Mouse (Mus musculus): ENCODE results near the gene Gm16253.

Gene Gm16253

DNA sequence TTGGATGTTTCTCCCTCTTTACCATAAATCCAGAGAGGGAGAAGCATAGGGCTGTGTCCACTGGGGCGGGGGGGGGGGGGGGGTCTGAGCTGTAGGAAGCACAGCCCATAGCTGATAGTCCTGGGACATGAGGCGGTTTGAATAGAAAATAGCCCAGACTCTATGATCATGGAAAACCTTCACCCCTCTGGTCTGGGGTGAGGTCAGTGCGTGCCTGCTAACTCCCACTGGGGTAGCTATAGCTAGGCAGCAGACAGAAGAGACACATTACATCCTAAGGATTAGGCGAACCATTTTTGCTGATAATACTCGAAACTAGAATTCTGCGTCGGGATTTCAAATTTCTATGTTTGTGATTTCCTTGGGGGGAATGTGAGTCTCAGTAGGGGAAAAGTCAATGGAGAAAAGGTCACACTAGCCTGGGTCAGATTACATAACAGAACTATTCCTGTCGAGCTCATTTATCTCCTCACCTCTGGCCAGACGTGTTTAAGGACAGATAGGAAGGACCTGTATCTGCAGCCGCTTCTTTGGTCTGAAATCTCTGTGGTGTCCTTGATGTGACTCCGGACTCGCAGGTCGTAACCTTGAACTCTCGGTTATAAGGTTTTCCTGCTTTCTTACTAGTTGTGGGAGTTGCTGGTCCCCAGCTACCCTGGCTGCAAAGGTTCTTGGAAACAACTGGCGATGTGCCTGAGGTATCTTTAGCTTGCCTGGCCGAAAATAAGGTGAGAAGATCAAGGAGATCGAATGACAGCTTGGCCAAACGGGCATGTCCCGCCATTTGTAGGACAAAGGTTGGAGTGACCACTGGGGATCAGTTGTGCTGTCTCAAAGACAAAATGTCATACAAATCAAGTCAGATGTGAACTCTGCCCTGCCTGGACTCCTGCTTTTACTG is 2.9 kb upstream of the Gm16253 start:
- DNase-seq, result no peak

DNA sequence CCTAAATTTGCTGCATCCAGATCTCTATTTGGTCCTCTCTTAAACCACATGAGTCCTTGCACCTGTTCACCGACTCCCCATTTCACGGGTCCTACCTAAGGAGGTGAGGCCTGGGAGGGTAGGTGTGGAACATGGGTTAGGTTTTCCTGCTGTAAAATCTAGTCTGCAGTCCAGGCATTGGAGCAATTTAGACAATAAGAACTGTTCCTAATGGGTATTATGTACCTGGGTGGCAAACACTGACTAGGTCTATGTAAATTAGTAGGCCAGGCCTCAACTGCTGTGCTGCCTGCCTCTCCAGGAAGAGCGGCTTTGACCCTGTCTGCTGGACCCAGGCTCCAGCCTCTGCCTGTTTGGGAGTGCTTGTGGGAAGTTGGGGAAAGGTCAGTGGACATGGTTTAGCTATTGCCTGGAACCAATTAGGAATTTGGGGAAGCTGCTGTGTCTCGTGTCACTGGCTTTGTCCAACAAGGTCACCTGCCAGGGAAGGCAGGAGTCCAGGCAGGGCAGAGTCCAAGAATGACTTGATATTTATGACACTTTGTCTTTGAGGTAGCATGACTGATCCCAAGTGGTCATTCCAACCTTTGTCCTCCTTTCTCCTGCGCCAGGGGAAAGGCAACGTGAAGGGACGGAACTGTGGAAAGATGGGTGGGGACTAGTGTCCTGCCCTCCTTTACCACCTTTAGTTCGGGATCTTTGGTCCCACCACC is 1.4 kb upstream of the Gm16253 start:
- no peak for DNase-seq

DNA sequence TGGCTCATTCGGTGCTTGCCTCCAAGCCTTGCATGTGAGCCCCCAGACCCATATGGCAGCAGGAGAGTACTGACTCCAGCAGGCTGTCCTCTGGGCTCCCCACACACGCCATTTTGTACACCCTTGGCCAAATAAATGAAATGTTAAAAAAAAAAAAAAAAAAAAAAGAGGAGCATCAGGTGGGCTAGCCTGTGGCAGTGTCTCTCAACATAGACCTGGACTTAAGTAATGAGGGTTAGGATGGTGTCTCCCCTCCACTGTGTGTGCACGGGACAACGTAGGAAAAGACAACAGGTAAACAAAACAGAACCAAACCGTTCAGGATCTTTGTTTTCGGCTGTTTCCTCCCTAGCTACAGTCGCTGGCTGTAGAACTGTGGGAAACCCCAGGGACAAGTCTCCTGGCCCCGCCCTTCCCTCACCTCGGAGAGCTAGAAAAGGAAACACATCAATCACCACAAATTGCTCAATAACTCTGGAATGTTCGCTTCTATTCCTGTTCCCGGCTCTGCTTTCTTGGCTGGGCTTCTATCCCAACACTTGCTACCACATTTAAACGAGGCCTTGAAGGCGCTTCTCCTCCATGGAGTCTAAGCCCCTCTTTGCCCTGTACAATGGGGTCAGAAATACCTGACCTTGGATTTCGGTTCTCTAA is 652 bp upstream of the Gm16253 start:
- DNase-seq, result no peak

DNA sequence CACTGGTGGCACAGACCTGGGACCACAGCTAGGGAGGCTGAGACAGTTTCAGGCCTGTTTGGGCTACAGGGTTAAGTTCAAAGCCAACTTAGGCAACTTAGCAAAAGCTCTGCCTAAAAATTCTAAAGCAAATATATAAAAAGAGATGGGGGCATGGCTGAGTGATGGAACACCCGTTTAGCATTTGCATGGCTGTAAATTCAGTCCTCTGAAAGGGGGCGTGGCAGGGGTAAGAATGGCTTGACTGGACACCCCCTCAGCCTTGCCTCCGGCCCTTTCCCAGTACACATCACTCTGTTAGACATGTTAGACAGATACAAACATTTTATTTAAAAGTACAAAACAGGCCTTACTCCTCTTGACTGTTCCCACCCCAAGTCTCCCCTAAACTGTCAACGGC is 782 bp downstream of the Gm16253 start:
- DNase-seq, result no peak

DNA sequence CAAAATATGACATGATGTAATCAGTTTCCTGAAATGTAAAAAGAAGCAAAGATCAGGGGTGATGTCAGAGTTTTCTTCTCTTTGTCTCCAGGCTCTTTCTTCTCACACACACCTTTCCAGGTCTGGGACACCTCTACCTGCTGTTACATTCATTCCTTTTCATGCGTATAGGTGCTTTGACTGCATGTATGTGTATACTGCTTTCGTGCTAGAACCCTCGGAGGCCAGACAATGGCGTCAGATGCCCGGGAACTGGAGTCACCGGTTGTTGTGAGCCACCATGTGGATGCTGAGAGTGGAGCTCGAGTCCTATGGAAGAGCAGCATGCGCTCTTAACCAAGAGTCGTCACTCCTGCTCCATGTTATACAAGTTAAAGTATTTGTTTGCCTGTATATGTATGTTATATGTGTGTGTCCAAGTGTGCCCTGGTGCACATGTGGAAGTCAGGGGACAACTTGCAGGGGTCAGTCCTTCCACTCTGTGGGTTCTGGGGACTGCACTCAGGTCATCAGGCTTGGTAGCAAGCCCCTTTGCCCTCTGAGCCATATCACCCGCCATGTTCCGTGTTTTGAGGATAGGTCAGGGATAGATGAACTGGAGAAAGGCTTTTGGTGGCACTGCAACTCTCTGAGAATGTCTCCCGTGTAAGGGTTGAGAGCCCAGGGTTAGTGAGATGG is 1.9 kb downstream of the Gm16253 start:
- DNase-seq, result peak in 1 of 2 experiments; percentile 0

DNA sequence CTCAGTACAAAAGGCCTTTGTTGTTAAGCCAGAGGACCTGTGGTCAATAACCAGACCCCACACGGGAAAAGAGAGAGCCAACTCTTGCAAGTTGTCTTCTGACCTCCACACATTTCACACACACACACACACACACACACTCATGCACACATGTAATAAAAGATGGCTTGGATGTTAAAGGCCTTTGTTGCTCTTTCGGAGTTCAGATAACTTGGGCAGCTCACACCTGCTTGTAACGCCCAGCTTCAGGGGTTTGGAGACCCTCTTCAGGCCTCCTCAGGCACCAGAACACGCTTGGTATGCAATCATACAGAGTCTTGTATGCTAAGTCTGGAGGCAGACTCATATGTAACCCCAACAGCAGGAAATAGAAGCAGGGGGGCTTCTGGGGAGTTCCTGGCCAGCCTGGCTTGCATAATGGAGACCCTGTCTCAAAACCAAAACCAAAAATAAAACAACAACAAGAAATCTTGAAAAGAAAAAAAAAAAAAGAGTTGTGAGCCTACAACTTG is 2.5 kb downstream of the Gm16253 start:
- no peak for DNase-seq

DNA sequence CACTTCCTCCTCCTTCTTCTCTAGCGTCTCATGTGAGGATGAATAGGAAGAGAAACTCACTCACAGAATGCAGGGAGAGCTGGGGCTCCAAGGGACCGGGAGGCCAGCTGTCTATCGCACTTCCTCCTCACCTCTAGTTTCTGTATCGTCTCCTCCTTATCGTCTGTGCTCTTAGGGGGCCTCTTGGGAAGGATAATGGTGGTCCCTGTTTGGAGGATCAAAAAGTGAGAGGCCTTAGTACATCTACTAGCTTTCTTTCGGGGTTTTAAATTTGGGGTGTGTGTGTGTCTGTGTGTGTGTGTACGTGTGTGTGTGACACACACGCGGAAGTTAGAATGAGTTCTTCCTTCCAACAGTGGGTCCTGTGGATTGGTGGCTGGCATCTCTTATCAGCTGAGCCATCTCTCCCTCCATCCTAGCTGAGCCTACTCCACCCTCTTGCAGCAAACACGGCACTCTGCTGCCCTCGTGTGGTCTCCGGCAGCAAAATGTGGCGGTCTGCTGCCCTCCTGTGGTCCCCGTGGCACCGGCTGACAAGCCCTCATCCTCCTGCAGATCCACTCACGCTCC is 3.2 kb downstream of the Gm16253 start:
- peak; percentile 93 for DNase-seq

DNA sequence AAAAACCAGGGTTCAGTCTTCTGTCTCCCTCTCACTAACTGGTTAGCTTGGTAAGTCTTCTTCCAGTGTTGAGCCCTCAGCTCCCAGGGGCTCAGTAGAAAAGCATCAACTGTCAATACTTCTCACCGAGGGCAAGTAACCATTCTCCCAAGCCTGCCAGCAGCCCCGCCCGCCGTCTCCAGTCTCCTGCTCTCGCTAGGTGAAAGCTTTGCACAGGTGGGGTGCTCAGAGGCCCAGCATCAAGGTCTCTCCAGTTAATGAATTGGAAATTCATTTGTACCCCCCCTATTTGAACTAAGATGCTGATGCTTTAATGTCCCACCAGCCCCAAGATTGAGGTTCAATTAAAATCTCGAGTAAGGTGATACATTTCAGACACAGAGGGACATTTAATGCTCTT is 4.4 kb downstream of the Gm16253 start:
- DNase-seq, result no peak

DNA sequence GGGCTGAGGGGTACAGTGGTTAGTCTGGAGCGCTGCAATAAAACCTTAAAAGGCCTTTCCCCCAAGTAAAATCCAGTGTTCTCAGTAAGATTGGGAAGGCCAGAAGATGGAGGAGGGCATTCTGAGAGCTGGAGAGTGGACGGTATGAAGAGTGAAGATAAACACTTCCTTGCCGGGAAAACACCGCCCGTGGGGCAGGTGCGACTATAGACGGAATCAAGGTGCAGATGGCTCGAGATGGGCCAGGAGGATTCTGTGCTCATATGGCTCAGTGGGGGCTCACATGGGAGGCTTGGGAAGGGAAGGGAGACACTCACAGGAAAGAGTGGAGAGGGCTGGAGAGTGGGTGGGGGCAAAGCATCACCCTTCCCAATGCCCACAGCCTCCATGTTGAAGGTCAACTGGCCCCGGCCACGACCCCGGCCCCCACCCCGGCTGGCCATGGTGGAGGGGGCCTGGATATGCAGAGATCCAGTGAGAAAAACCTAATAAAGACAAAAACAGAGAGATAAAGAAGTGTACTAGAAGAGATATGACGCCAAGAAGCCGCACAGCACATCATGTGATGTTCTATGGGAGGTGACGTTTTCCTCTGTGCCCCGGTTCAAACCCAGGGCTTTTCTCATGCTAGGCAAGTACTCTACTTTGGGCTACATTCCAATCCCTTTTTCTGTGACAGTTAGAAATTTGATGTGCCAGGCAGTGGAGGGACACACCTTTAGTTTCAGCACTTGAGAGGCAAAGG is 5.2 kb downstream of the Gm16253 start:
- no peak for DNase-seq

DNA sequence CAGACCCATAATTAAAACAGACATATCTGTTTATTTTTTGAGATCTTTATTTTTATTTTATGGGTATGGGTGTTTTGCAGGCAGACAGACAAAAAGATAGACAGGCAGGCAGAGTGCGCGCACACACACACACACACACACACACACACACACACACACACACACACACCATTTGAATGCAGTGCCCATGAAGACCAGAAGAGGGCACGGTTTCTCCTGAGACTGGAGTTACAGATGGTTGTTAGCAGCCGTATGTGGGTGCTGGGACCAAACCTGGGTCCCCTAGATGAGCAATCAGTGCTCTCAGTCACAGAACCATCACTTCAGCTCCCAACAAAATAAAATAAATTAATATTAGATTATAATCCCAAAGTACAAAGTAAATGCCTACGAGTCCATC is 6.6 kb downstream of the Gm16253 start:
- no peak for DNase-seq

DNA sequence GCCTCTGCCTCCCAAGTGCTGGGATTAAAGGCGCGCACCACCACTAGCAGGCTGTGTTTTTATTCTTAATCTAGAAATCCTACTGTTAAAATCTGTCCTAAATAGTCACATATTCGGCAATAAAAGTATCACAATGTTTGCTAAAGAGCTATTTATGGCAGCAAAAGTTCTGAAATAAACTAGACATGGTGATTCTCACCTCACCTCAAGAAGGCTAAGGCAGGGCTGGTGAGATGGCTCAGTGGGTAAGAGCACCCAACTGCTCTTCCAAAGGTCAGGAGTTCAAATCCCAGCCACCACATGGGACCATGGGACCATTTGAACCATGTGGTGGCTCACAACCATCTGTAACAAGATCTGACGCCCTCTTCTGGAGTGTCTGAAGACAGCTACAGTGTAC is 13.9 kb downstream of the Gm16253 start:
- DNase-seq, result no peak

DNA sequence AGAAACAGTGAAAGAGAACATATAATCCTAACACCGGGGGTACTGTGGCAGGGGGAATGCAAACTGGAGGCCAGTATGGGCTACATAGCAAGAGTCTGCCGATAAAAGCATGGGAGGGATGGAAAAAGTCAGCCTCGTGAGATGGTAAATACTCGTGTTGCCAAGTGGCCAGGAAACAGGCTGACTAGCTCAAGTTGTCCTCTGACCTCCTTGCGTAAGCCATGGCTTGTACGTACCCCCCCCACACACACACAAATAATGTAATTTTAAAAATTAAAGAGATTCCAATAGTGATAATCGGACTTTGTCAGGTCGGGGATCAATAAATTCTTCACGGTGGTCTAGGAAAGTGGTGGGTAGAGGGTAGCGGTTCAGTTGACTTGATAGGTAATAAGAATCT is 16.6 kb downstream of the Gm16253 start:
- no peak for DNase-seq

DNA sequence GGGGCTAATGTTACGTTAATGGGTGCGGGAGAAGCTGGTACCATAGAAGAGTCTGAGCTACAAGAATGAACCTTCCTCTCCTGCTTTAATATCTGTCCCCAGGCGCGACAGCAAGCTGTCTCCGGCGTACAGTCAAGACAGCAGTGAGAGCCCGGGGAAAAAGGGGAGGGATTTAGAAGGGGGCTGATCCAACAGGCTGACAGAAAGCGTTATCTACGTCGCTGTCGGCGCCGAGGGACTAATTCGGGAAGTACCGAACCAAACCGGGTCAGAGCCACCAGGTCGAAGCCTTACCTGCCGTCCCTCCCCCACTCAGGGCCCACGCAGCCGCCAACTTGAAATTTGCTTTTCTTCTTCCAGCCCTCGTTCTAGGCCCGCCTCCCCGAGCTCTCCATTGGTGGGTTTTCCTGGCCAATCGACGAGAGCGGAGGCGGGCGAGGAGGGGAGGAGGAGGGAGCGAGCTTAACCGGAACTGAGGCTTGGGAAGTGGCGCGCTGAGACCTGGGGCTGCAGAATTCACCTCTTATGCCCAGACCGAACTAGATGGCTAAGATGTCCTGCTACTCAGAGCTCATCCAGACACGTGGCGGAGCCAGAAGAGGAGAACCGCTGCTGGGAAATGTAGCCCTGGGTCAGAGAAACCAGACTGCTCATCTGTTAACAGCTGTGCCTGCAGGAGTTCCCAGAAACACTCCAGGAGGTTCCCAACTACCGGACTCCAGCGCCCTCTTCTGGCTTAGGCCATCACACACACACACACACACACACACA is 17.2 kb downstream of the Gm16253 start, which contains the start of gene Polr3gl:
TSS of gene Polr3gl (minus strand) at position 392 of the 771 bp plus-strand sequence.
- peak; percentile 91 to 94 for DNase-seq

DNA sequence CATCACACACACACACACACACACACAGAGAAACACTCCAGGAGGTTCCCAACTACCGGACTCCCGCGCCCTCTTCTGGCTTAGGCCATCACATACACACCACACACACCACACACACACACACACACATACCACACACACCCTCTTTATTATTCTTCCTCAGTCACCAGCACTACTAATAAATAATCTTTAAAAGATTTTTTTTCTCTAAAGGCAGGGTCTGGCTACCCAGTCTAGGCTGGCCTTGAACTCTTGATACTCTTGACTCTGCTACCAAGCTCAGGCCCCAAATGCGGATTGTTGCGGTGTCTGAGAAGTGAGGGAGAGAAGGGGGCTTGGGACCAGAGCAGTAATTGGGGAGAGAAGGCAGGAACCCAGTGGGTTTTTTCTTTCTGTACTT is 18.1 kb downstream of the Gm16253 start:
- DNase-seq, result no peak

DNA sequence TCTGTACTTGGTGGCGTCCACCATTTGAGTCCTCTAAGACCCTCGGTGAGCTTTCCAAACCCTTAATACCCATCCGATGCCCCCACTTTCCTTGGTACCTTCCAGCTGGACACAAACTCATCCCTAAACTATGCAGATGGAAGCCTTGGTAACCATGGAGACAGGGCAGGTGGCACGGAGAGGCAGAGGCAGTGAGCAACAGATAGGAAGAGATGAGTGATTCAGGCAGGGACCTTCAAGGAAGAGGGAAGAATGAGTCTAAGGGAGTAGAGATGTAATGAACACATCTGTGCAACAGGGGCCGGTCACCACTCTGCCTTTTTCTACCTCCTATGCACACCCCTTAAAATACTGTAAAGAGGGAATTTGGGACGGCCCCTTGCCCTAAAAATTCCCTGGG is 18.9 kb downstream of the Gm16253 start:
- no peak for DNase-seq

DNA sequence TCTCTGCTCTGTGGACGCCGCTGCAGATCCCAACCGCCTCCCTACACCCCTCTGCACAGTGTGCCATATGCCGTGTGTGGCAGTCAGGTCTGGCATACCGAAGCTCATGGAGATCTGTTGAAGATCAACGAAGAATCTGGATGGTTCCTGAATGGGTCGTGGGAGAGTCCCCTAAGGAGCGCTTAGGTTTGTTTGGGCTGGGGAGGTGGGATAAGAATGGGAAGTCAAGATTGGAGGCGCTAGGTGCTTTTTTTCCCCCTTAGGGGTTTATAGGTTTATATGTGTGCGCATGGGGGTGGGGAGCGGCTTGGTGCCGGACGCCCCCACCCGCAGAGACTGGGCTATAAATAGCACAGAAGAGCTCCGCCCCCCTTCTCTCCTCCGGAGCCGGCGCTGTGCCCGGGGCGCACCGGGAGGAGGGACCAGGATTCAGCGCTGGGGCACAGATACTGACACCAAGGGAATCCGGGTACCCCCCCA is 19.5 kb downstream of the Gm16253 start, which contains the start of gene Ankrd34a:
TSS of gene Ankrd34a (plus strand) at position 409 of the 480 bp plus-strand sequence.
- peak in 1 of 2 experiments; percentile 29 for DNase-seq

DNA sequence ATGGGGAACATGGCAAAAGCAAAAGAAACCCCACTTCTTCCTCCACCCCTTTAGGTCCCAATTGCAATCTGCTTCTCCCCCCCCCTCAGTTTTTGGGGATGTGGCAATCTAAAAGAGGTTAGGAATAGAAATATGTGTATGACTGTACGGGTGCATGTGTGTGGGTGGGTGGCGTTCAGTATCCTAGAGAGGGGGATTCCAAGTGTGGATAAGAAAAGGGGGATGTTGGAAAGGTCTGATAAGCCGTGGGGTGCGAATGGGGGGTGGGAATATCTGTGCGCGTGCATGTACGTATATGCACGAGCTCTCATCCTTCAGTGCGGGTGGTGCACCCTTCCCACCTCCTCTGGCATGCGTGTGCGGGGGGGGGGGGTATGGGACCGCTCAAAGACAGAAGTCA is 20.1 kb downstream of the Gm16253 start:
- no peak for DNase-seq

DNA sequence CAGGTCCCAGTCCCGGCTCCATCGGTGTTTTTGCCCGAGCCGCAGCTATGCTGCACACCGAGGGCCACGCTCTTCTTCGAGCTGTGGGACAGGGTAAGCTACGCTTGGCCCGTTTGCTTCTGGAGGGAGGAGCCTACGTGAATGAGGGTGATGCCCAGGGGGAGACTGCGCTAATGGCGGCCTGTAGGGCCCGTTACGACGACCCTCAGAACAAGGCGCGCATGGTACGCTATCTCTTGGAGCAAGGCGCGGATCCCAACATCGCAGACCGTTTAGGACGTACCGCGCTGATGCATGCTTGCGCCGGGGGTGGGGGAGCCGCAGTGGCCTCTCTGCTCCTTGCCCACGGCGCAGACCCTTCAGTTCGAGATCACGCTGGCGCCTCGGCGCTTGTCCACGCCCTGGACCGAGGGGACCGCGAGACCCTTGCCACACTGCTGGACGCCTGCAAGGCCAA is 20.7 kb downstream of the Gm16253 start:
- peak in 1 of 2 experiments; percentile 42 for DNase-seq

DNA sequence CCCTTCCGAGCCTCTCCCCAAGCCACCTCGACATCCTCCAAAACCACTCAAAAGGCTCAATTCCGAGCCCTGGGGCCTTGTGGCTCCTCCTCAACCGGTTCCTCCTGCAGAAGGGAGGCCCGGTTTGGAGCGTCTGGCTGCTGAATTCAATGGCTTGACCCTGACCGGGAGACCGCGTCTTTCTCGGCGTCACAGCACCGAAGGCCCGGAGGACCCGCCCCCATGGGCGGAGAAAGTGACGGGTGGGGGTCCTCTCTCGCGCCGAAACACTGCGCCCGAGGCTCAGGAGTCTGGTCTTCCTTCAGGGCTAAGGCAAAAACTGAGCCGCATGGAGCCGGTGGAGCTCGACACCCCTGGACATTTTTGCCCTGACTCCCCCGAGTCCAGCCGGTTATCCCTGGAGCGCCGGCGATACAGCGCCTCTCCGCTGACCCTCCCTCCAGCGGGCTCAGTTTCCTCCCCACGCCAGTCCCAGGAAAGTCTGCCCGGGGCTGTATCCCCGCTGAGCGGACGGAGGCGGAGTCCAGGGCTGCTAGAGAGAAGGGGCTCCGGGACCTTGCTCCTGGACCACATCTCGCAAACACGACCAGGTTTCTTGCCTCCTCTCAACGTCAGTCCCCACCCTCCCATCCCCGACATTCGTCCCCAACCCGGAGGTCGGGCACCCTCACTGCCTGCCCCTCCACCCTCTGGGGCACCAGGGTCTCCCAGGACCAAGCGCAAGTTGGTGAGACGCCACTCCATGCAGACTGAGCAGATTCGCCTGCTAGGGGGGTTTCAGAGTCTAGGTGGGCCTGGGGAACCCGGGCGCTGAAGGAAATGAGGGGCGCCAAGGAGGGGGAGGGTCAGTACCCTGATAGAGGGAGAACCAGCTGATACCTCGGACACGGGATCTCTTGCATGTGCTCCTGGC is 21.6 kb downstream of the Gm16253 start:
- DNase-seq, result peak; percentile 35 to 43

Data from B cell, adult 2 months (primary cell).